Mouse (Mus musculus): ENCODE data around the gene Zbtb8b. TPM values are rescaled to one million over a fixed set of nuclear protein-coding genes. Genes with fewer than 3 reads are reported as not detected.

The Zbtb8b gene
- polyA plus RNA-seq, 1 experiment from 2014 or later, result 15.0 TPM

DNA sequence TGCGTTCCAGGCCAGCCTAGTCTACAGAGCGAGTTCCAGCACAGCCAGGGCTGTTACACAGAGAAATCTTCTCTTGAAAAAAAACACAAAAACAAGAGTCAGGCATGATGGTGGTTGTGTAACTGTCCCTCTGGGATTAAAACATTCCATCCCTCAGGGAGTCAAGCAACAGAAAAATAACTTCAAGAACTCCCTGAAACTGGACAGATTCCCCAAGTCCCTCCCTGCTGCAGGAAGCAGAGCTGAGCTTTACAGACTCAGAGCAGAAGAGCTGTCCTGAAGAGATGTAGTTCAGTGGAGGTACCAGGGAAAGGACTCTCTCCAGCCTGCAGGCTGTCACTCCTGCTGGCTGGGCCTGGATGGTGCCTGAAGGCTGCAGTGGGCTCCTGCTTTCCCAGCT, 58.2 kb downstream of the Zbtb8b start:
- Histone ChIP-seq H3K27me3 (ENCODE audit: control insufficient read depth, insufficient read depth, low read length) (no peaks in the 10 kb centered on the region), H3K9ac (no peak overlapping the region), H3K9me3 (ENCODE audit: control insufficient read depth, low read length) (no peaks in the 10 kb centered on the region), H3K4me2 (replicated peaks) (no peak overlapping the region), H3K4me1 (replicated peaks; ENCODE audit: control insufficient read depth, insufficient read depth, low read length) (no peaks in the 10 kb centered on the region), H3K4me3 (replicated peaks; ENCODE audit: low read length) (no peak overlapping the region), H3K36me3 (replicated peaks; ENCODE audit: control insufficient read depth, insufficient read depth) (no peaks in the 10 kb centered on the region), H3K27ac (no peak overlapping the region)
- ATAC-seq (ENCODE audit: low FRiP score) (no peak), DNase-seq (ENCODE audit: low spot score) (no peak)
- 86% methylated on average over 2 of the region's 2 CpGs for WGBS

- no peak for ATAC-seq (ENCODE audit: low FRiP score)
- Histone ChIP-seq H3K27me3 (ENCODE audit: control insufficient read depth, insufficient read depth, low read length) (no peaks in the 10 kb centered on the region), H3K9me3 (ENCODE audit: control insufficient read depth, low read length) (no peaks in the 10 kb centered on the region), H3K27ac (no peak overlapping the region), H3K4me2 (replicated peaks) (no peak overlapping the region), H3K36me3 (replicated peaks; ENCODE audit: control insufficient read depth, insufficient read depth) (no peaks in the 10 kb centered on the region), H3K4me3 (replicated peaks; ENCODE audit: low read length) (no peak overlapping the region), H3K4me1 (replicated peaks; ENCODE audit: control insufficient read depth, insufficient read depth, low read length) (no peaks in the 10 kb centered on the region), H3K9ac (no peak overlapping the region)
- DNase-seq (ENCODE audit: low spot score), result no peak
- 92% methylated on average over 9 of the region's 9 CpGs for WGBS
These were observed 58.6 kb downstream of the Zbtb8b start for GRCm38 (mm10) chr4:129382029-129382428.

GRCm38 (mm10) chr4:129381148-129381547, 59.5 kb downstream of the Zbtb8b start:
- no peak overlapping the region for H3K9ac ChIP-seq
- H3K27ac ChIP-seq, result no peak overlapping the region
- H3K36me3 ChIP-seq (replicated peaks; ENCODE audit: control insufficient read depth, insufficient read depth), result no peaks in the 10 kb centered on the region
- H3K4me3 ChIP-seq (replicated peaks; ENCODE audit: low read length), result no peak overlapping the region
- no peak for ATAC-seq (ENCODE audit: low FRiP score)
- H3K27me3 ChIP-seq (ENCODE audit: control insufficient read depth, insufficient read depth, low read length), result no peaks in the 10 kb centered on the region
- WGBS, result 83% methylated on average over 8 of the region's 8 CpGs
- H3K4me2 ChIP-seq (replicated peaks), result no peak overlapping the region
- DNase-seq (ENCODE audit: low spot score), result no peak
- peaks cover 6% of the 10 kb centered on the region for H3K4me1 ChIP-seq (replicated peaks; ENCODE audit: control insufficient read depth, insufficient read depth, low read length)
- H3K9me3 ChIP-seq (ENCODE audit: control insufficient read depth, low read length), result no peaks in the 10 kb centered on the region

DNA sequence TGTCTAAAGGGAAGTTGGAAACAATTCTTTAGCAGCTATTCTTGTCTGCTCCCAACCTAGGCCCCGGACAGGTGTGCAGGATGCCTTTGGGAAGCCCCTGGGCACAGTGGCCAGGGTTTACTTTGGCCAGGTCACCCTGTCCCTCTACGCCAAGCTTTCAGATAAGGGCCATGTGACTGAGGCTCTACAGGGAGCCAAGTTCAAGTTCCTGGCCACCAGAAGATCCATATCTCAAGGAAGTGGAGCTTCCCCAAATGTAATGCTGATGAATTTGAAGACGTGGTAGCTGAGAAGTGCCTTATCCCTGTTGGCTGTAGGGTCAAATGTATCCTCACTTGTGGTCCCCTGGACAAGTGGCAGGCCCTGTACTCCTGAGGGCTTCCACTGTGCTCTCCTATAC, 60.8 kb downstream of the Zbtb8b start:
- WGBS, result 89% methylated on average over 3 of the region's 3 CpGs
- Histone ChIP-seq H3K36me3 (replicated peaks; ENCODE audit: control insufficient read depth, insufficient read depth) (no peaks in the 10 kb centered on the region), H3K4me2 (replicated peaks) (no peak overlapping the region), H3K27ac (no peak overlapping the region), H3K4me3 (replicated peaks; ENCODE audit: low read length) (no peak overlapping the region), H3K4me1 (replicated peaks; ENCODE audit: control insufficient read depth, insufficient read depth, low read length) (peaks cover 6% of the 10 kb centered on the region), H3K27me3 (ENCODE audit: control insufficient read depth, insufficient read depth, low read length) (no peaks in the 10 kb centered on the region), H3K9ac (no peak overlapping the region), H3K9me3 (ENCODE audit: control insufficient read depth, low read length) (no peaks in the 10 kb centered on the region)
- ATAC-seq (ENCODE audit: low FRiP score) (no peak), DNase-seq (ENCODE audit: low spot score) (no peak)

- Histone ChIP-seq H3K9ac (peak within 1 kb of the TSS; percentile 90), H3K36me3 (replicated peaks; ENCODE audit: control insufficient read depth, insufficient read depth) (no peaks in the 10 kb centered on the region), H3K27ac (peak within 1 kb of the TSS; percentile 91), H3K9me3 (ENCODE audit: control insufficient read depth, low read length) (no peaks in the 10 kb centered on the region), H3K4me1 (replicated peaks; ENCODE audit: control insufficient read depth, insufficient read depth, low read length) (peaks cover 6% of the 10 kb centered on the region), H3K4me2 (replicated peaks) (peak within 1 kb of the TSS; percentile 63), H3K4me3 (replicated peaks; ENCODE audit: low read length) (peak within 1 kb of the TSS; percentile 86), H3K27me3 (ENCODE audit: control insufficient read depth, insufficient read depth, low read length) (no peaks in the 10 kb centered on the region)
- DNase-seq (ENCODE audit: low spot score) (peak; percentile 76), ATAC-seq (ENCODE audit: low FRiP score) (peak; percentile 68)
- 2% methylated on average over 62 of the region's 65 CpGs for WGBS
These were observed 62.9 kb downstream of the Zbtb8b start, which contains the start of gene Zbtb8a for GRCm38 (mm10) chr4:129377601-129378390. TSS of gene Zbtb8a (minus strand) at chr4:129378116.

GRCm38 (mm10) chr4:129376961-129377545, 63.6 kb downstream of the Zbtb8b start:
- Histone ChIP-seq H3K9ac (peak overlapping the region; percentile 90), H3K4me1 (replicated peaks; ENCODE audit: control insufficient read depth, insufficient read depth, low read length) (peaks cover 6% of the 10 kb centered on the region), H3K4me3 (replicated peaks; ENCODE audit: low read length) (peak overlapping the region; percentile 86), H3K36me3 (replicated peaks; ENCODE audit: control insufficient read depth, insufficient read depth) (no peaks in the 10 kb centered on the region), H3K4me2 (replicated peaks) (peak overlapping the region; percentile 63), H3K9me3 (ENCODE audit: control insufficient read depth, low read length) (no peaks in the 10 kb centered on the region), H3K27ac (peak overlapping the region; percentile 91), H3K27me3 (ENCODE audit: control insufficient read depth, insufficient read depth, low read length) (no peaks in the 10 kb centered on the region)
- ATAC-seq (ENCODE audit: low FRiP score), result peak; percentile 74
- under 1% methylated on average over 47 of the region's 68 CpGs for WGBS
- peak; percentile 65 for DNase-seq (ENCODE audit: low spot score)

DNA sequence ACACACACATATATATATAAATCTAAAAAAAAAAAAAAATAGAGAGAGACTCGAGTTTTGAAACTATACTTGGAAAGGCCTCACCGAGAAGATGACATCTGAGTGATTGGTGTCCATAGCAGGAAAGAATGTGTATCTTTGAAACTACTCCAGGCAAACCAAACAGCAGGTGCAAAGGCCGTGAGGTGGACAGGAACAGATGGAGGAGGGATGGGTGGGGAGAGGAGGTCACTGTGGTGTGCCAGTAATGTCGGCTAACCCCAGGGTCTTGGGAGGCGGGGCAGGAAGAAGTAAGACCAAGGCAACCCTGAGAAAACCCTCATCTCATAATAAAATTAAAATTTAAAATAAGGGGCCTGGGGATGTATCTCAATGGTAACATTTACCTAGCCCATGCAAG, 64.8 kb downstream of the Zbtb8b start:
- Histone ChIP-seq H3K4me1 (replicated peaks; ENCODE audit: control insufficient read depth, insufficient read depth, low read length) (peaks cover 6% of the 10 kb centered on the region), H3K9ac (no peak overlapping the region), H3K4me2 (replicated peaks) (no peak overlapping the region; the same call in 1 of the 2 replicates), H3K4me3 (replicated peaks; ENCODE audit: low read length) (no peak overlapping the region), H3K9me3 (ENCODE audit: control insufficient read depth, low read length) (no peaks in the 10 kb centered on the region), H3K36me3 (replicated peaks; ENCODE audit: control insufficient read depth, insufficient read depth) (no peaks in the 10 kb centered on the region), H3K27ac (no peak overlapping the region), H3K27me3 (ENCODE audit: control insufficient read depth, insufficient read depth, low read length) (no peaks in the 10 kb centered on the region)
- no peak for ATAC-seq (ENCODE audit: low FRiP score)
- DNase-seq (ENCODE audit: low spot score), result no peak
- WGBS, result 70% methylated on average over 5 of the region's 5 CpGs

Other genes starting within 250 kb of the Zbtb8b start
- gene C77080, start 179.4 kb downstream of the Zbtb8b start, polyA plus RNA-seq (2014; fragmentation: Nextera tagmentation; extraction: Ambion mirVana), result 5.8 and 7.0 TPM in 2 replicates
- 1.2 and 2.2 TPM in 2 replicates for gene Sync, start 153.2 kb downstream of the Zbtb8b start, polyA plus RNA-seq (2014; fragmentation: Nextera tagmentation; extraction: Ambion mirVana)
- 251 and 261 TPM in 2 replicates for gene Rbbp4, start 105.5 kb downstream of the Zbtb8b start, polyA plus RNA-seq (2014; fragmentation: Nextera tagmentation; extraction: Ambion mirVana)
- gene Zbtb8os, start 105.2 kb downstream of the Zbtb8b start, polyA plus RNA-seq (2014; fragmentation: Nextera tagmentation; extraction: Ambion mirVana), result 17.7 and 23.7 TPM in 2 replicates
- gene Zbtb8a, start 62.7 kb downstream of the Zbtb8b start, polyA plus RNA-seq (2014; fragmentation: Nextera tagmentation; extraction: Ambion mirVana), result 11.4 and 14.6 TPM in 2 replicates
- gene Bsdc1, start 20.7 kb upstream of the Zbtb8b start, polyA plus RNA-seq (2014; fragmentation: Nextera tagmentation; extraction: Ambion mirVana), result 29.5 and 33.8 TPM in 2 replicates
- gene Tssk3, start 50.2 kb upstream of the Zbtb8b start, polyA plus RNA-seq (2014; fragmentation: Nextera tagmentation; extraction: Ambion mirVana), result 0.16 and 0.46 TPM in 2 replicates
- 0.55 and 0.78 TPM in 2 replicates for gene Fam229a, start 50.3 kb upstream of the Zbtb8b start, polyA plus RNA-seq (2014; fragmentation: Nextera tagmentation; extraction: Ambion mirVana)
- gene Marcksl1, start 72.7 kb upstream of the Zbtb8b start, polyA plus RNA-seq (2014; fragmentation: Nextera tagmentation; extraction: Ambion mirVana), result 1,580 and 1,755 TPM in 2 replicates
- 76.0 and 79.8 TPM in 2 replicates for gene Hdac1, start 101.9 kb upstream of the Zbtb8b start, polyA plus RNA-seq (2014; fragmentation: Nextera tagmentation; extraction: Ambion mirVana)
- 10.6 and 13.0 TPM in 2 replicates for gene Lck, start 132.8 kb upstream of the Zbtb8b start, polyA plus RNA-seq (2014; fragmentation: Nextera tagmentation; extraction: Ambion mirVana)
- gene Fam167b, start 137.7 kb upstream of the Zbtb8b start, polyA plus RNA-seq (2014; fragmentation: Nextera tagmentation; extraction: Ambion mirVana), result 0.39 and 1.0 TPM in 2 replicates
- 226 and 227 TPM in 2 replicates for gene Eif3i, start 159.8 kb upstream of the Zbtb8b start, polyA plus RNA-seq (2014; fragmentation: Nextera tagmentation; extraction: Ambion mirVana)
- 166 and 188 TPM in 2 replicates for gene Tmem234, start 159.8 kb upstream of the Zbtb8b start, polyA plus RNA-seq (2014; fragmentation: Nextera tagmentation; extraction: Ambion mirVana)
- 2.7 and 5.4 TPM in 2 replicates for gene Dcdc2b, start 173.4 kb upstream of the Zbtb8b start, polyA plus RNA-seq (2014; fragmentation: Nextera tagmentation; extraction: Ambion mirVana)
- 28.5 and 31.3 TPM in 2 replicates for gene Iqcc, start 178.2 kb upstream of the Zbtb8b start, polyA plus RNA-seq (2014; fragmentation: Nextera tagmentation; extraction: Ambion mirVana)
- 127 and 128 TPM in 2 replicates for gene Ccdc28b, start 183.1 kb upstream of the Zbtb8b start, polyA plus RNA-seq (2014; fragmentation: Nextera tagmentation; extraction: Ambion mirVana)
- 48.5 and 52.9 TPM in 2 replicates for gene Txlna, start 200.2 kb upstream of the Zbtb8b start, polyA plus RNA-seq (2014; fragmentation: Nextera tagmentation; extraction: Ambion mirVana)
- 16.3 and 21.3 TPM in 2 replicates for gene Kpna6, start 231.9 kb upstream of the Zbtb8b start, polyA plus RNA-seq (2014; fragmentation: Nextera tagmentation; extraction: Ambion mirVana)